Mouse (Mus musculus): ENCODE results near the gene Cltb.

Gene Cltb

DNA sequence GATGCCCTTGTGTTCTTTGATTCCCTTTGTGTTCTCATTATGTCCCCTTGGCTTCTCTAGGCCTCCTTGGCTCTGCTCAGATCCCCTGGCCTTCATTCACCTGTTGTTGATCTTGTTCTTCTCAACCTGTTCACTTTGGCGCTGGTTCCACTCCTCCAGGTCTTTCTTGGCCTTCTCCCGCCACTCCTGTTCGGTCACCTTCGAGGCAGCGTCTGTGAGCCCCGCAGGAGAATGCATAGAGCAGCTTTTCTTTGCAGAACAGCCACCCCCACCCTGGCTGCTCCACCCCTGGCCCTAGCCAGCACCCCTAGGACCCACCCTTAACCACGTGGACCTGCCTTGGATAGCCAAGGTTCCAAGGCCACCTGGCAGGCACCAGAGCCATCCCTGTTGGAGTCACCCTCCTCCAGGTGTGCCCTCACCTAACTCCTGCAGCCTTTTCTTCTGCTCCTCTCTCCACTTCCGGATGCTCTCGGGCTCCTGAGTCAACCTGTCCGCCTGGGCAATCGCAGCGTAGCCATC, 12.5 kb downstream of the Cltb start:
- no peak for ATAC-seq (ENCODE audit: insufficient number of reproducible peaks, low FRiP score, low TSS enrichment)

DNA sequence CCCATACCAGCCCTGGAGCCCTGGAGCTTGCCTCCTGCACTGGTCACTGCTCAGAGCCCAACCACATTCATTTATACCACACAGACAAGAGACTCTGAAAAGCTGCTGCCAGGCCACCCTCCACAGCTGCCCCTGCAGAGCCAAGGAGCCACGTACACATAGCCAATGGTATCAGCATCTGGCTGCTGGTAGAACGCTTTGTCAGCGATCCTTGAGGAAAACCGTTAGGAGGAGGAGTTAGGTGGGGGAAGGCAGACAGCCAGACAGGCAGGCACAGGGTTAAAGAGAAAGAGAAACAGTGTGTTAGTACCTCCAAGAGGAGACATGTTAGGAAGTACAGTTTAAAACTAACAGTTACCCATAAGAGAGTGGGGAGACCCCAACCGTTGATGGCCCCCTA, 14.3 kb downstream of the Cltb start:
- ATAC-seq (ENCODE audit: insufficient number of reproducible peaks, low FRiP score, low TSS enrichment) = no peak

DNA sequence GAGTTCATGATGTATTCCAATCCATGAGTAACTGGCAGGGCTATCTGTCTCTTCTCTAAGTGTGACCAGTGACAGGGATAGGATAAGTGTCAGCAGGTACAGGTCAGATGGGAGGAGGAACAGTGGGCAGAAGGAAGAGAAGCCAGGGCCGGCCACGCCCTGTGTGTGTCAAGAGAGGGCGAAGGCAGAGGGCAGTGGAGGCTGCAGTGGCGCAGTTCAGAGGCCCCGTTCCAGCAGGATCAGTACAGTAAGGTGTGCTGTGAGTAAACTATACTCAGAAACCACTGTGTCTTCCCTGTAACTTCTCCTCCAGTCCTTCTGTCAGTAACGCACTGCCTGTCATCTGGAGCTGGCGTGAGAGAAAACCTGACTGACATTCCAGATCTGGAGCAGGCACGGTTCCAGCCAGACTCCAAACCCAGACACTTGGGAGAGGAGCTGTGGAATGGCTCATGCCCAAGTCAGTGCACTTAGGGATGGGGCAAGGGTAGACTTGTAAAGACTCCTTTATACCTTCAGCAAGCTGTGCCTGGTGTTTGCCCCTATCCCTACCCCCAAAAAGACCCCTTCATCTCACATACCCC, 14.9 kb downstream of the Cltb start:
- no peak for ATAC-seq (ENCODE audit: insufficient number of reproducible peaks, low FRiP score, low TSS enrichment)

DNA sequence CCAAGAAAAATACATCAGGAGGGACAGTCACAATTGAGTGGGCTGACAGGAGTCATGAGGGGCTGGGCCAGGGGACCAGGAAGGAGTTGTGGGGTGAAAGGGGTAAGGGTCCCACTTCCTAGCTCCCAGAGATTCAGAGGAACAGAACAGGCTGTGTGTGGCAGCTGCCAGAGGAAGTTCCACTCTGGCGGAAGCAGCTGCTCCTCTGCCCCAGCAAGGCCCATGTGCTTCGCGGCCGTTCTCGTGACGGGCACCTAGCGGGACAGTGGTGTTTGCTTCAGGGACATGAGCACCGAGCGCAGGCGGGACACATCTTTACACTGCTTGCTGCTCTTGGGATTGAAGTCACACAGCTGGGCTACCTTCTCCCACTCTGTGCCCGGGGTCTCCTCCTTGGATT, 17.5 kb downstream of the Cltb start:
- no peak for ATAC-seq (ENCODE audit: insufficient number of reproducible peaks, low FRiP score, low TSS enrichment)

DNA sequence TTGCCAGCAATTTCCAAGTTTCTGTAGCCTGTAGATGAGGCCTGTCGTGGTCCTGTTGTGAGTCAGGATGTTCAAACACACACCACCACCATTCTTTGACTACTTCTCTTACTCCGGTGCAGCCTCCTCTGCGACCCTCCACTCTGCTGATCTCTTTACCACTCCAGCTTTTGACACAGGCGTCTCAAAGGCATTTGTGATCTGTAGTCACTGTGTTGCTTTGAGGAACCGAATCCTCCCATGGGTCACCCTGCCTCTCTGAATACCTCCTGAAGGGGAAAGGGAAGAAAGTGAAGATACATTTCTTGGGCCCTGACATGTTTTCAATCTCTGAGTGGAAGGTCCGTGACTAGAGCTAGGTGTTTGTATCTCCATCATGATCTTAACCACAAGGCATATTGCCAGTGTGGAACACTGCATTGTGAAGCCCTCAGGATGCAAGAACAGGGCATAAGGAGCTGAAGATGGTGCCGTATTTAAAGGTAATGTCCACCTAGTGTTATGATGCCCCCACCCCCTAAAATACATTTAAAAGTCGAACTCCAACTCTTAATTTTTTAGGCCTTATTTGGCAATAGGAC, 19.3 kb downstream of the Cltb start:
- ATAC-seq (ENCODE audit: insufficient number of reproducible peaks, low FRiP score, low TSS enrichment) = no peak

DNA sequence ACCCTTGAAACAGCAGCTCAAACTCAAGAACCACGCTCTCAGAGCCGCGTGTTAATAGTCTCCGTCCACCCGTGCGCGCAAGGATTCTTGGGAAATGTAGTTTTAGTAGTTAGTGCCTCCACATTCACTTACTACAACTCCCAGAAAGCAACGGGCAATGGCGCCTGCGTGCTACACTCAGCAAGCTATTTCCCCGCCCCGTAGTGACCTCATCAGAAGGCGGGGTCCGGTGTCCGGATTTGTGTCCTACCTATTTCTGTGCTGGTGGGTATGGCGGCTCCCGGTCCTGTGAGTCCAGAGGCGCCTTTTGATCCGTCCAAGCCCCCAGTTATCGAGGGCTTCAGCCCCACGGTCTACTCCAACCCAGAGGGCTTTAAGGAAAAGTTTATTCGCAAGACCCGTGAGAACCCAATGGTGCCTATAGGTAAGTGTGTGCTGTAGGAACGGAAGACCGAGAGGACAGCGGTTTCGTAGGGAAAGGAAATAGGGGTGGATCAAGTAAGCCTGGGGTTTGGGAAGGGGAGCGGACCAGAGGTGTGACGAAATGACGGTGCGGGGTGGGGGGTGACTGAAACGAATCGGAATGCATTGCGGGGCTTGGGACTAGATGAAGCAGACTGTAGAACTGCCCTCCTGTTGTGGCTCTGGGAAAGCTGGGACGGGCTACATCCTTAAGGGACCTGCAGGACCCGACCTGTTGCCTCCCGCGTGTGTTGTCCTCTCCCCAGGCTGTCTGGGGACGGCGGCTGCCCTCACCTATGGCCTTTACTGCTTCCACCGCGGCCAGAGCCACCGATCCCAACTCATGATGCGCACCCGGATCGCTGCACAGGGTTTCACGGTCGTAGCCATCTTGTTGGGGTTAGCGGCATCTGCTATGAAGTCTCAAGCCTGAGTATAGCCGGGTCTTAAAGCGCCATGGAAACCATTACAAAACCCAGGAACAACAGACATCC, 20.9 kb downstream of the Cltb start, which contains the start of the genes Nop16 and Higd2a:
Gene Nop16 (minus strand): TSS at position 95 of the 956 bp plus-strand sequence.
Gene Higd2a (plus strand): TSS at position 212 of the 956 bp plus-strand sequence.
- peak; percentile 92 for ATAC-seq (ENCODE audit: insufficient number of reproducible peaks, low FRiP score, low TSS enrichment)

DNA sequence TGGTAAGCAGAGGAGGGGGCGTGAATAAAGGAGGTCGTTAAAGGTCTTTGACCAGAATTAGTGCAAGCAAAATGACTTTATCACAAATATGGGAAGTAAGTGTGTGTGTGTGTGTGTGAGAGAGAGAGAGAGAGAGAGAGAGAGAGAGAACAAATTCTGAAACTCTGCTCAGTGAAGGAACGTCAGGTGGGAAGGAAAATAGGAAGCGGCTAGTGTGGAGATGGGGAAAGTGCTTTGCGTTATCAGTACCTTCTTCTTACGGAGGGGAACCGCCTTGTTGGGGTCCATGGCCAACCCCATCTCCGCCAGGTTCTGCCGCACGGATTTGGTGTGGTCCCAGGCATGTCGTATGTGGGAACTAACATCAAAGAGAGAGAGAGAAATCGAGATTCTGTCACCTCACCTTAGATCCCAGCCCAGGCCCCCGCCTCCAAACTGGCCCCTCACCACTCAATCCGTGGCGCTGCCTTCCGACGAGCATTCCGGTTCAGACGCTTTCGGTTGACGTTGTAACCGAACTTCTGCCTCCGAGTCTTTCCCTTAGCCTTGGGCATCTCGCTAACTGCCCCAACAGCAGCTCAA, 21.6 kb downstream of the Cltb start:
- ATAC-seq (ENCODE audit: insufficient number of reproducible peaks, low FRiP score, low TSS enrichment) = no peak

DNA sequence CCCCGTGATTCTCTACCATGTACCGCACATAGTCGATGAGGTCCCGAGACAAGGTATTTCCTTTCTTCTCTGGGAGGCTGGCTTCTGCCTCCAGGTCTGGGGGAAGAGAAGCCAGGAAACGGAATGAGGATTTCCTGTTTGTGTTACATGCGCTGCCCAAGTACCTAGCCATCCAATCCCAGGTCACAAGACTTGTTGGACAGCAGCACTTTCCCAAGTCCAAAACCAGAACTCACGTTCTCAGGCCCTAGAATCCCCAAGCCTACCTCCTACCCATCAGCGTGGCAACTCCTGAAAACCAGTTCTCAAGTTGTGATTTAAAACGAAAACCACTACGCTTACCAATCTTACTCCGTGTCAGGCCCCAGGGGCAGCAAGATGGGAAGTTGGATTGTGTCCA, 25.3 kb downstream of the Cltb start:
- ATAC-seq (ENCODE audit: insufficient number of reproducible peaks, low FRiP score, low TSS enrichment) = no peak

DNA sequence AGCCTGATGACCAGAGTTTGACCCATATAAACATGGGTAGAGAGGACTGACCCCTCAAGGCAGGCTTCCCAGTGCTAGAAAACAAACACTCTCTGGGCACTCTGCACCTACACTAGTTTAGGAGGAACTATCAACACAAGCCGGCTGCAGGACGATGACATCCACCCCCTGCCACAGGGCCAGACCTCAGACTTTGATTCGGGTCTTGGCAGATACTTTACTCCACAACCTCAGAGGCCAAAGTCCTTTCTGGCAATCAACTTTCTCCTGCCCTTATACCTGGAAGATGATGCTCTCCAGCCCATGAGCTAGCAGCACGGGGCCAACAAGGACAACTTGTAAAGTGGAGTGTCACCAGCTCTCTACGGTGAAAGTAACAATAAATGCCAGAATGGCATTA, 28.3 kb downstream of the Cltb start:
- ATAC-seq (ENCODE audit: insufficient number of reproducible peaks, low FRiP score, low TSS enrichment) = no peak

DNA sequence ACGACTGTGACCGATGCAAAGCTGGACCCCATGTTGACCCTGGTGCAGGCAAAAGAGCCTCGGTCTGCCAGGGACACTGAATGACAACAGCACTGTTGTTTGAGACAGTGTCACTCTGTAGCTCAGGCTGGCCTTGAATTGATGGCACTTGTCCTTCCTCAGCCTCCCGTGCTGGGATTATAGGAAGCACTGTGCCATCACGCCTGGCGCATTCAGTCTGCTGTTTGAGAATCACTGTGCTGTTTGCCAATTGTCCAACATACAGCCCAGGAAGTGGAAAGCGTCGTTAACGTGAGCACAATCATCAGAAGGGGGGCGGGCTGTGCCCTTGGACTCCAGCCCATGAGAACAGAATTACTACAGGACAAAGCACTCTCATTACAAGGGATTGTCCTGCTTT, 29.0 kb downstream of the Cltb start:
- ATAC-seq (ENCODE audit: insufficient number of reproducible peaks, low FRiP score, low TSS enrichment) = no peak

DNA sequence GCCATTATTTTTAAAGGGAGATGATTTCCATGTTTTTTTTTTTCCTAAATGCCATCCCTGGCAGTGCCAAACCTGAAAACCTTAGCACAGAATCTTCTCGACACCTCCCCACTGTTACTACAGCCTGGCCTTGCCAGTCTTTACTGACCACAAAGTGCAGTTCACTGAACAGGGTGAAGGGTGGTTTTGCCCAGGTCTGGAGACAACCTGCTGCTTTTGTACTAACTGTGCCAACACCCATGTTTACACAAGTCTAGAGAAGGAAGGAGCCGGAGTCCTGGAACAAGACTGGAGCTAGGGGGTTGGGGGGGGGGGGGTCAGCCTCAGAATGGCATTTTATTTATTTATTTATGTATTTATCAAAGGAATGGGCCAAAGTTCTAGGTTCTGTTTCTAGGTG, 29.8 kb downstream of the Cltb start:
- ATAC-seq (ENCODE audit: insufficient number of reproducible peaks, low FRiP score, low TSS enrichment) = no peak

DNA sequence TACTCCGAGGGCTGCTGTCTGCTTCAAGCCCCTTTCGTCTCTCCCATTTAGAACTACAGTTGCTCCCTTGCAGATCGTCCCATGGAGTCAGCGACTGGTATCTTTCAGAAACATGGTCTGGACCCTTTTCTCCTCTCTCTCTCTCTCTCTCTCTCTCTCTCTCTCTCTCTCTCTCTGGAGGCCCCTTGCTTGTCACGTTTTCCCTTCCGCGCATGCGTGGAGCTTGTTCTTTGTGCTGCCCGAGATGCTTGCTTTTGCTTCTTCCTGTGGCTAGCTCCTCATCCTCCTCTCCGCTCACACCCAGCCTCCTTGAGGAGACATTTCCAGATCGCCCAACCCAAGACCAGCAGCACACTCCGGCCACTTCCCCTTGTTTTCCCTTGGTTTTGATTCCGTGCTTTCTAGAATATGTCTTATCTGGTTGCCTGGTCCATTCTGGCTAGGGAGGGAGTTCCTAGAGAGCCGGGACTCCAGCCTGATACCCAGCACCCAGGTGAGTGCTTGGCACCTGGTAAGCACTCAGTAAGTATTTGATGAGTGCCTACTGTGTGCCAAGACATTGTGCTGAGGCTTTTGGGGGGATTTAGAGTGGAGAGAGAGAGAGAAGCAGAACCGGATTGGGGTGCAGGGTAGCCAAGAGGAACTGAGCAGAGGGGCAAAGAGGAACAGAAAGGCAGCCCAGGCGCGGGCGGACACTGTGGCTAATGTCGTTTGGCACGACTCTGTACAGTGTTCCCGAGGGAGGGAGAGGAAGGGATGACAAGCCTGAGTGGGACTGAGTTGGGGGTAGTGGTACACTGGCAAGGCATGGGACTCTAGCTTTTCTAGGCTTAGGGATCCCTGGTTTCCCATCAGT, 33.3 kb downstream of the Cltb start:
- no peak for ATAC-seq (ENCODE audit: insufficient number of reproducible peaks, low FRiP score, low TSS enrichment)

DNA sequence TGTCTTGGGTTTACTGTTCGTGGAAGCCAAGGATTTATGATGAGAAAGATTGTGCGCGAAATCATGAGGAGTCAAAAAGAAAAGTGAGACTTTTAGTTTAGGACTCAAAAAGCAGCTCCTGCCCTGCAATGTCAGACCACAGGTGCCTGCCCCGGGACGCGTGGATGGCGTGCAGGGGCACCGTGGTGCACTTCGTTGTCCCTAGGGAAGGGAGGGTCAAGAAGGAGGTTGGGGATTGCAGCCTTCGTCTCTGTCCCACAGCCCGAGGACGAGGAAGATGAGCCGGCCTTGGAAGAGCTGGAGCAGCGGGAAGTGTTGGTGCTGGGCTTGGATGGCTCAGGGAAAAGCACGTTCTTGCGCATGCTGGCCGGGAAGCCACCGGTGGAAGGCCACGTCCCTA, 35.7 kb downstream of the Cltb start:
- no peak for ATAC-seq (ENCODE audit: insufficient number of reproducible peaks, low FRiP score, low TSS enrichment)

DNA sequence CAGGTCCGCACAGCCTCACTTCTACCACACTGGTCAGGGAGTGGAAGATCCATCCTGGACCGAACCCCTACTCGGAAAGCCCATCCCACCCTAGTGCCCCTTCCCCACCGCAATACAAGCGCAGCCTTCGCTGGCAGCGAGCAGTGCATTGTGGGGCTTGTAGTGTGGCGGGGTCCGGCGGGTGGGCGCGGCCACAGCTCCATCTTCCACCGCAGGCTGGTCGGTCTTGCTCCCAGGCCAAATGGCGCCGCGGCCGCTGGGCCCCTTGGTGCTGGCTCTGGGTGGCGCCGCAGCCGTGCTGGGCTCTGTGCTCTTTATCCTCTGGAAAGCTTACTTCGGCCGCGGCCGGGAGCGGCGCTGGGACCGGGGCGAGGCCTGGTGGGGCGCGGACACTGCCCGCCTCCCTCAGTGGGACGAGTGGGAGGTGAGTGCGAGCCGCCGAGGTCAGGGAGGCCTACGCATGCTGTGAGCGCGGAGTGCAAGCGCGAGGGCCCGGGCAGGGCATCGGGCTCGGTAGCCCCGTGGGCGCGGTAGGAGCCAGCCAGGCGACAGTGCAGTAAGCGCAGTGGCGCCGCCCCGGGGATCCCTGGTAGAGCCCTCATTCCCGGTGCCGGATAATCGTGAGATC, 36.2 kb downstream of the Cltb start, which contains the start of gene Arl10:
Gene Arl10 (plus strand): TSS at position 162 of the 628 bp plus-strand sequence.
- peak; percentile 73 for ATAC-seq (ENCODE audit: insufficient number of reproducible peaks, low FRiP score, low TSS enrichment)

DNA sequence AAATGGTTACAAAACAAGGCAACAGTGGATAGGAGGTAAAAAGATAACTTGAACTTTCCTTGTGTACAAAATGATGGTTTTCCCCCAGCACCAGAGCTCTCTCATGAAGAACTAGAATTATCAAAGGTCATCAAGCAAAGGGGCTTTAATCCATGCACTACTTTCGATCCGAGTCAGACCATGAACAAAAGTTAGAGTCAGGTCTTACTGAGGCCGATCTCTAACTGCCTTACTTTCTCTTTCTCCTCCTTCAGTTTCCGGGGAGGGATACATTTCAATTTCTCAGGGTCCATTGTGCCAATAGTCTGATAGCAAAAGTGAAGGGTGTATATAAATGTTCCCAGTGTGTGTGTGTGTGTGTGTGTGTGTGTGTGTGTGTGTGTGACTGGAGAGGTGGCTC, 38.5 kb downstream of the Cltb start:
- ATAC-seq (ENCODE audit: insufficient number of reproducible peaks, low FRiP score, low TSS enrichment) = no peak

DNA sequence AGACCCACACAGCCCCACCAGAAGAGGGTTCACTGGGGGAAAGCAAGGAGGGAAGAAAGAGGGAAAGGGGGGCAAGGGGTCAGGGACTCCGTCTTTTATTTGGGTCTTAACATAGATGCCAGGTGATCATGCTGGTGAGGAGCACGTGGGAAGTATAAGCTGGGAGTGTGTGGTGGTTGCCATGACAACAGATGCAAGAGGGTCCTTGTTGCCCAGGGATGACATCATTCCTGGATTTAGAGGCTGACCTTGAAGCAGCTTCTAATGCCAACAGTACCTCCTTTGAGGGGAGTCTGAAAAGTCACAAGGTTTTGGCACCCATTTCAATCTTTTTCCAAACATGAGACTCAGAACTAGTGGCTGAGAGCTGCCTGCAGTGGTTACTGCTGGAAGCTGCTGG, 39.5 kb downstream of the Cltb start:
- no peak for ATAC-seq (ENCODE audit: insufficient number of reproducible peaks, low FRiP score, low TSS enrichment)

DNA sequence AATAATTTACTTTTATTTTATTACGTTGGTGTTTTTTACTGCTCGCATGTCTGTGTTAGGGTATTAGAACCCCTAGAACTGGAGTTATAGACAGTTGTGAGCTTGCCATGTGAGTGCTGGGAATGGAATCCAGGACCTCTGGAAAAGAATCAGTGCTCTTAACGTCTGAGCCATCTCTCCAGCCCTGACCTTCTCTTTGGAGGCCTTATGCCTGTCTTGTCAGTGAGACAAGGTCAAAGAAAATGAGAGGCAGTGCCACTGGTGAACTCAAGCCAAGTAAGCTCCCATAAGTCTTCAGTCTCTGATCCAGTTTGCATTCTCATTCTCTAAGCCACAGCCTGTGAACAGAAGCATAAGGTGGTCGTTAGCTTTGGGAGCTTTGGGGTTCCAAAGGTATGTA, 40.4 kb downstream of the Cltb start:
- no peak for ATAC-seq (ENCODE audit: insufficient number of reproducible peaks, low FRiP score, low TSS enrichment)

DNA sequence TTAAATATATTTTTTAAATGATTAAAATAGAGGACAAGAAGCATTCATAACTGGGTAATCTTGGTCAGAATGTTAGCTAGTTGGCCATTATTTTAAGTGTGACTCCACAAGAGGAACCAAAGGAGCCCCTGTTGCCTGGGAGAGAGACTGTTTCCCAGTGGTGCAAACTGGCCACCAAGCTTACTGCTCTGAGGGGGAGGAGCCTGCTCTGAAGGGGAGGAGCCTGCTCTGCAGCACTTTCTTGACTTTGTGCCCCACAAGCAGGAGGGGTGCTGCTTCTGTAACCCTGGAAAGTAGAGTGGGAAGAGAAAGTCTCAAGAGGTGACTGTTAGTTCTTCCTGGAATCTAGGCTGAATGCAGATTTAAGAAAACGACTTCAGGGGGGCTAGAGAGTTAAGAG, 41.9 kb downstream of the Cltb start:
- no peak for ATAC-seq (ENCODE audit: insufficient number of reproducible peaks, low FRiP score, low TSS enrichment)

DNA sequence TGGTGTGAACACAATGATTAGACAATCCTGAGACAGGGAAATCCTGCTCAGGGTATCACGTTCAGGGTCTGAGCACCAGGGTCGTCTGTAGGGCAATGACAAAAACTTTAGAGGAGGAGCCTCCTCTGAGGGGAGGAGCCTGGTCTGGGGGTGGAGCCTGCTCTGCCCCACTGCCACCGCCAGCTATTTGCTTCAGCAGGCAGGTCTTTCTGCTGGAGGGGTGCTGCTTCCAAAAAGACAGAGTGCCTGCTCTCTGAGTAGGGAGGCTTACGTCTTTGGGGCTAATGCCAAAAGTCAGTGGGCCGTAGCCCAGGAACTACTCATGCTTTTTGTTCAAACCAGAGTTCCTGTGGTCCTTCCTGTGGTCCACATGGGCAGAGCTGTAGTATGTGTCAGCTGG, 42.8 kb downstream of the Cltb start:
- no peak for ATAC-seq (ENCODE audit: insufficient number of reproducible peaks, low FRiP score, low TSS enrichment)
